Mouse (Mus musculus) adrenal gland, adult 8-10 months (tissue): ENCODE results near the gene Pigt. TPM values are rescaled to one million over a fixed set of nuclear protein-coding genes. Genes with fewer than 3 reads are reported as not detected.
A peak's percentile ranks its signal among the peaks of the same experiment; 100 is the strongest.

Experiments used
- DNase-seq: peaks from one replicate; pipeline ENCODE4 v3.0.0; 2022
- total RNA-seq, 4 experiments: library from RNA; stranded (reverse); gene quantifications; 2 replicates each; pipeline ENCODE4 v1.2.4; 2022

Pigt gene
- 10 to 100 TPM; 75.7 to 93.8 (median 88.6) TPM for total RNA-seq

- peak; percentile 82 for DNase-seq
These were observed at the start of gene Pigt for GRCm38 (mm10) chr2:164496847-164497690. TSS of gene Pigt (plus strand) at chr2:164497520.

- no peak for DNase-seq
These were observed 49.2 kb upstream of the Pigt start for GRCm38 (mm10) chr2:164448140-164448539.

- no peak for DNase-seq
These were observed 48.4 kb upstream of the Pigt start for GRCm38 (mm10) chr2:164448921-164449320.

GRCm38 (mm10) chr2:164449341-164450042, 47.8 kb upstream of the Pigt start:
- DNase-seq: no peak

- DNase-seq: no peak
These were observed 45.2 kb upstream of the Pigt start for GRCm38 (mm10) chr2:164452000-164452676.

GRCm38 (mm10) chr2:164453047-164453757, 44.1 kb upstream of the Pigt start:
- no peak for DNase-seq

GRCm38 (mm10) chr2:164453887-164454500, 43.3 kb upstream of the Pigt start:
- DNase-seq: no peak

GRCm38 (mm10) chr2:164454846-164455245, 42.5 kb upstream of the Pigt start:
- peak; percentile 72 for DNase-seq

GRCm38 (mm10) chr2:164455421-164456190, 41.7 kb upstream of the Pigt start:
- DNase-seq: no peak

- DNase-seq: no peak
These were observed 40.9 kb upstream of the Pigt start for GRCm38 (mm10) chr2:164456413-164456812.

- DNase-seq: no peak
These were observed 40.4 kb upstream of the Pigt start, which contains the start of gene Sys1 for GRCm38 (mm10) chr2:164456864-164457300. TSS of gene Sys1 (plus strand) at chr2:164456964.

GRCm38 (mm10) chr2:164457942-164458341, 39.4 kb upstream of the Pigt start:
- no peak for DNase-seq

- peak; percentile 80 for DNase-seq
These were observed 38.8 kb upstream of the Pigt start for GRCm38 (mm10) chr2:164458535-164458934.

- DNase-seq: peak; percentile 97
These were observed 36.4 kb upstream of the Pigt start, which contains the start of gene Gm20458 for GRCm38 (mm10) chr2:164460745-164461551. TSS of gene Gm20458 (plus strand) at chr2:164460967.

GRCm38 (mm10) chr2:164465161-164465560, 32.2 kb upstream of the Pigt start:
- no peak for DNase-seq

- DNase-seq: no peak
These were observed 30.5 kb upstream of the Pigt start for GRCm38 (mm10) chr2:164466787-164467186.

- no peak for DNase-seq
These were observed 27.1 kb upstream of the Pigt start for GRCm38 (mm10) chr2:164470254-164470653.

- no peak for DNase-seq
These were observed 23.7 kb upstream of the Pigt start, which contains the start of gene Trp53tg5 for GRCm38 (mm10) chr2:164473624-164474023. TSS of gene Trp53tg5 (minus strand) at chr2:164473724.

- DNase-seq: no peak
These were observed 11.6 kb upstream of the Pigt start, which contains the start of gene Dbndd2 for GRCm38 (mm10) chr2:164485681-164486257. TSS of gene Dbndd2 (plus strand) at chr2:164486106.
